Mouse (Mus musculus): ENCODE measurements at regions not wholly inside any gene's neighbourhood (a gene's known extent, or its start where the extent isn't known, plus 50 kb on each side); places are given as distances from the start of the nearest gene placed in this dataset.

- DNase-seq = no peak
Observed at GRCm38 (mm10) chr15:68811041-68811440, 2310.3 kb upstream of the Lrrc6 start.

- DNase-seq = no peak
Observed at GRCm38 (mm10) chr15:68810593-68810992, 2309.9 kb upstream of the Lrrc6 start.

- no peak for DNase-seq
Observed at GRCm38 (mm10) chr15:68808175-68808574, 2307.5 kb upstream of the Lrrc6 start.

- DNase-seq = no peak
Observed at GRCm38 (mm10) chr15:68804254-68804653, 2303.5 kb upstream of the Lrrc6 start.

- no peak for DNase-seq
Observed at GRCm38 (mm10) chr15:68801763-68802162, 2301.1 kb upstream of the Lrrc6 start.

GRCm38 (mm10) chr15:68797406-68797805, 2296.7 kb upstream of the Lrrc6 start:
- no peak for DNase-seq

- DNase-seq = no peak
Observed at GRCm38 (mm10) chr15:68795239-68795960, 2294.7 kb upstream of the Lrrc6 start.

- DNase-seq = no peak
Observed at GRCm38 (mm10) chr15:68759948-68760347, 2259.2 kb upstream of the Lrrc6 start.

- DNase-seq = no peak
Observed at GRCm38 (mm10) chr15:68755255-68755654, 2254.5 kb upstream of the Lrrc6 start.

GRCm38 (mm10) chr15:68754834-68755233, 2254.1 kb upstream of the Lrrc6 start:
- DNase-seq = no peak

- no peak for DNase-seq
Observed at GRCm38 (mm10) chr15:68739344-68739743, 2238.6 kb upstream of the Lrrc6 start.

- DNase-seq = no peak
Observed at GRCm38 (mm10) chr15:68721250-68721649, 2220.5 kb upstream of the Lrrc6 start.

- no peak for DNase-seq
Observed at GRCm38 (mm10) chr15:68719486-68719885, 2218.8 kb upstream of the Lrrc6 start.

GRCm38 (mm10) chr15:68714337-68714736, 2213.6 kb upstream of the Lrrc6 start:
- no peak for DNase-seq

- DNase-seq = no peak
Observed at GRCm38 (mm10) chr15:68707306-68707705, 2206.6 kb upstream of the Lrrc6 start.

- DNase-seq = no peak
Observed at GRCm38 (mm10) chr15:68695041-68695650, 2194.4 kb upstream of the Lrrc6 start.

- DNase-seq = no peak
Observed at GRCm38 (mm10) chr15:68667462-68667861, 2166.8 kb upstream of the Lrrc6 start.

GRCm38 (mm10) chr15:68665331-68665730, 2164.6 kb upstream of the Lrrc6 start:
- DNase-seq = no peak

GRCm38 (mm10) chr15:68656722-68657121, 2156.0 kb upstream of the Lrrc6 start:
- no peak for DNase-seq

- no peak for DNase-seq
Observed at GRCm38 (mm10) chr15:68655046-68655445, 2154.3 kb upstream of the Lrrc6 start.

GRCm38 (mm10) chr15:68650609-68651008, 2149.9 kb upstream of the Lrrc6 start:
- DNase-seq = no peak

- no peak for DNase-seq
Observed at GRCm38 (mm10) chr15:68650033-68650432, 2149.3 kb upstream of the Lrrc6 start.

GRCm38 (mm10) chr15:68646865-68647264, 2146.2 kb upstream of the Lrrc6 start:
- DNase-seq = no peak

GRCm38 (mm10) chr15:68644862-68645261, 2144.2 kb upstream of the Lrrc6 start:
- no peak for DNase-seq

GRCm38 (mm10) chr15:68635633-68636032, 2134.9 kb upstream of the Lrrc6 start:
- no peak for DNase-seq

All from spleen, adult 18-20 months (tissue).